Mouse (Mus musculus) embryonic facial prominence, embryonic 14.5 days (tissue): ENCODE data around the gene Nub1. TPM values are rescaled to one million over a fixed set of nuclear protein-coding genes. Genes with fewer than 3 reads are reported as not detected.
A peak's percentile ranks its signal among the peaks of the same experiment; 100 is the strongest.
"Not testable (repeated sequence)": the region's sequence is repeated elsewhere in the genome, so short reads cannot be mapped to it uniquely, and the experiment has no call there.

ENCODE experiments used
- ATAC-seq: fragments of 200-750 bp; cut with Nextera tagmentation; 2 replicates; pipeline ENCODE4 v1.8.0; 2017; ENCODE audit warnings: low read depth, moderate number of reproducible peaks, moderate TSS enrichment
- DNase-seq: peaks from one replicate; pipeline ENCODE4 v3.0.0-alpha.2; 2015; ENCODE audit warnings: low spot score
- H3K27ac ChIP-seq: fragments of 300-500 bp; sonication (generic); replicated peaks from 2 replicates; pipeline ENCODE4 v1.5.1; 2014; ENCODE audit warnings: low read depth, mild to moderate bottlenecking, low read length, moderate library complexity
- H3K27me3 ChIP-seq: fragments of 300-500 bp; sonication (generic); replicated peaks from 2 replicates; pipeline ENCODE4 v1.6.1; 2014; ENCODE audit warnings: low read length; ENCODE audit not compliant: control insufficient read depth, insufficient read depth
- H3K36me3 ChIP-seq: fragments of 300-500 bp; sonication (generic); 2 replicates; pipeline ENCODE4 v1.6.1; 2014; ENCODE audit warnings: low read length, mixed read lengths; ENCODE audit not compliant: control insufficient read depth, insufficient read depth
- H3K4me1 ChIP-seq: fragments of 300-500 bp; sonication (generic); 2 replicates; pipeline ENCODE4 v1.6.1; 2014; ENCODE audit warnings: antibody characterized with exemption, low read length; ENCODE audit not compliant: control insufficient read depth, insufficient read depth
- H3K4me2 ChIP-seq: fragments of 300-500 bp; sonication (generic); 2 replicates; pipeline ENCODE4 v1.6.1; 2014; ENCODE audit warnings: low read depth, mild to moderate bottlenecking, low read length, moderate library complexity, mixed read lengths
- H3K4me3 ChIP-seq: fragments of 300-500 bp; sonication (generic); 2 replicates; pipeline ENCODE4 v1.5.1; 2014; ENCODE audit warnings: low read depth, mild to moderate bottlenecking, low read length
- H3K9ac ChIP-seq: fragments of 300-500 bp; sonication (generic); 2 replicates; pipeline ENCODE4 v1.6.1; 2014; ENCODE audit warnings: low read depth, mild to moderate bottlenecking, low read length, moderate library complexity, mixed read lengths
- H3K9me3 ChIP-seq: fragments of 300-500 bp; sonication (generic); 2 replicates; pipeline ENCODE4 v1.6.1; 2016; ENCODE audit warnings: low read length; ENCODE audit not compliant: control insufficient read depth
- WGBS: fragments of 180-500 bp; shearing (Covaris S2); extraction: QIAGEN DNeasy Blood & Tissue Kit; methylation state at CpG from one replicate; pipeline ENCODE4 v1.1.7; 2014; 5-methylcytosine and 5-hydroxymethylcytosine counted together
- polyA plus RNA-seq: library from polyadenylated mRNA; unstranded; fragments of >200 nt; fragmentation: Nextera tagmentation; extraction: Ambion mirVana; gene quantifications from 2 replicates; pipeline ENCODE4 v1.2.1, GENCODE M21; 2014

Nub1 gene
- polyA plus RNA-seq, 1 experiment from 2014 or later: 34.8 TPM

DNA sequence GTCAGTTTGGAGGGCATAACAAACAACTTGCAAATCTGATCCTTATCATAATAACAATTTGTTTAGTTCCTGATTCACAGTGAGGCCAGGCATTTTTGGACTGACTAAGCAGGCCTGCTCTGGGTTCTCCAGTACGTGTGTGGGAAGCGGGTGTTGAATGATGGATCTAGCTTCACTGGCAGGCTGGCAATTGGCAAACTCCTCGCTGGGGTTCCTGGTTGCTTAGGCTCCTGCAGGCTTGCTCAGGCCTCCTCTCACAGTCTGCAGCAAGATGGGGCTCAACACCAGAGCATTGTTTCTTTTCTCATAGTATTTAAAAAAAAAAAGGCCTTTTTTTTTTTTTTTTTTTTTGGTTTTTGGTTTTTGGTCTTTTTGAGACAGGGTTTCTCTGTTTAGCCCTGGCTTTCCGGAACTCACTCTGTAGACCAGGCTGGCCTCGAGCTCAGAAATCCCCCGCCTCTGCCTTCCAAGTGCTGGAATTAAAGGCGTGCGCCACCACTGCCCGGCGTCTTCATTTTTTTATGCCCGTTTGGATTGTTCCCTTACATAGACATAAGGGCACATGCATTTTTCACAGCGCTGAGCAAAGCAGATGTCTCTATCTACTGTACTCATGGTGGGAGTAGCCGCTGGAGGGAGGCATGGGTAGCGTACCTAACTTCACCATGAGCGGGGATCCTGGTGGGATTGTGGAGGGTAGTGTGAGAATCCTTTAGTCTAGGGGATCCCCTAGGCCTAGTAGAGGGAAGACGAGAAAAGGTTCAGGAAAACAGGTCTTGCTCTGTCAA is 560 bp upstream of the Nub1 start:
- DNase-seq: peak; percentile 45
- H3K4me2 ChIP-seq: peak overlapping the region; percentile 62
- H3K9ac ChIP-seq: peak overlapping the region; percentile 62
- peak; percentile 13; the same call in 1 of the 2 replicates for ATAC-seq
- H3K4me3 ChIP-seq: peak overlapping the region; percentile 98
- no peaks in the 10 kb centered on the region for H3K27me3 ChIP-seq
- H3K4me1 ChIP-seq: no peaks in the 10 kb centered on the region
- H3K36me3 ChIP-seq: peaks cover 6% of the 10 kb centered on the region
- WGBS: 22% methylated on average over 16 of the region's 16 CpGs
- H3K27ac ChIP-seq: peak overlapping the region; percentile 91
- no peaks in the 10 kb centered on the region for H3K9me3 ChIP-seq

DNA sequence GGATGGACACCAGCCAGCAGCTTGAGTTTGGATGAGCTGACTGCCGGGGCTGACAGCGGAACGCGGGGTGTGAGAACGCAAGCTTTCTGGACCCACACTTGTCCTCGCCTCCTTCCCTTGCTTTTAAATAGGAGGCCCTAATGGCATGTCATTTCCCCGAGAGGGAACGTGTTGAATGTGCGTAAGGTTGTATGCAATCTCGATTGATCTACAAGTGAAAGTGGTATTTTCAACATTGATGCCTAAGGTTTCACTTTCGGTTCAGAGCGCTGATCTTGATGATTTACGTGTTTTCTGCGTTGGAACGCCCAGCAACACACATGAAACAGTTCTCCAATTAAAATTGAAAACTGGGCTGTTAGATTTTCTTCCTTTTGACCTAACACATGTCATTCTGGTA is 844 bp downstream of the Nub1 start:
- WGBS: under 1% methylated on average over 15 of the region's 15 CpGs
- no peaks in the 10 kb centered on the region for H3K4me1 ChIP-seq
- no peaks in the 10 kb centered on the region for H3K9me3 ChIP-seq
- H3K4me2 ChIP-seq: peak overlapping the region; percentile 55
- peak; percentile 51 for DNase-seq
- H3K36me3 ChIP-seq: peaks cover 19% of the 10 kb centered on the region
- peak overlapping the region; percentile 91 for H3K9ac ChIP-seq
- peak overlapping the region; percentile 94 for H3K27ac ChIP-seq
- no peaks in the 10 kb centered on the region for H3K27me3 ChIP-seq
- H3K4me3 ChIP-seq: peak overlapping the region; percentile 98
- ATAC-seq: no peak

DNA sequence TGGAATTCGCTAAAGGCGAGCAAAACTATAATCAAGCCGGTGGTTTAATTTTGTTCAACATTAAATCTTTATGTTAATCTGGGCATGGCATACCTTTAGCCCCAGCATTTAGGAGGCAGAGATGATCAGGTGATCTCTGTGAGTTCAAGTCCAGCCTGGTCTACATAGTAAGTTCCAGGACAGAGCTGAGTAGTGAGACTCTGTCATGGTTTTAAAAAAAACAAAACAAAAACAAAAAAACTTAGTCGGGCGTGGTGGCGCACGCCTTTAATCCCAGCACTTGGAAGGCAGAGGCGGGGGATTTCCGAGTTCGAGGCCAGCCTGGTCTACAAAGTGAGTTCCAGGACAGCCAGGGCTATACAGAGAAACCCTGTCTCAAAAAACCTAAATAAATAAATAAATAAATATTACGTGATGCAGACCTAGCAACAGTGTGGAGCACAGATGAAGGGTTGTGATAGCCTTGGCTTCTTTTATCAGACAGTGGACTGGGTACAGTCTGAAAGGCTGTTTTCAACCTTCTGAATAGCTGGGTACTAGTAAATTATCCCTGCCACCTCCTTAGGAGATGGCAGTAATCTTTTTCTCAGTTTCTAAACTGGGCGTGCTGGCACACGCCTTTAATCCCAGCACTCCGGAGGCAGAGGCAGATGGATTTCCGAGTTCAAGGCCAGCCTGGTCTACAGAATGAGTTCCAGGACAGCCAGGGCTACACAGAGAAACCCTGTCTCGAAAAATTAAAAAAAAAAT is 1.5 kb downstream of the Nub1 start:
- H3K27me3 ChIP-seq, DNase-seq, H3K27ac ChIP-seq, H3K9me3 ChIP-seq, H3K4me1 ChIP-seq, ATAC-seq: not testable (repeated sequence)
- Histone ChIP-seq H3K4me3 (peak overlapping the region; percentile 98), H3K36me3 (peaks cover 26% of the 10 kb centered on the region), H3K4me2 (peak overlapping the region; percentile 55), H3K9ac (peak overlapping the region; percentile 91)
- 78% methylated on average over 16 of the region's 16 CpGs for WGBS

DNA sequence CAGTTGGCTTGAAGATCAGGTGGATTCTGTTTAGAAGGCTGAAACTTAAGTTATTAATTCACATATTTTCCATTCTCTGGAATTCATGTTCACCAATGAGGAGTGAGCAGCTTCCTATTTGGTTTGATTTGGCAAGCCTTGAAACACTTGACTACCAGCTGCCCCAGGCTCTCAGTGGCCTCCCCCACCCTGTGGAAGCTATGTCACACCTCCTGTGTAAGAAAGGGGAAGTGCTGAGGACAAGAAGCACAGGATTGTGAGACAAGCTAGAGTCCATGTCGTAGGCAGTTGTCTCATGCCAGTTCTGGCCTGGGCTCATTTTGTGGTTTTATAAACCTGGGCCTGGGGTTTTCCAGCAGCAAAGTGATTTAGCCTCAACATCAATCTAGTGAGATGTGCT is 2.4 kb downstream of the Nub1 start:
- H3K36me3 ChIP-seq: peaks cover 33% of the 10 kb centered on the region

DNA sequence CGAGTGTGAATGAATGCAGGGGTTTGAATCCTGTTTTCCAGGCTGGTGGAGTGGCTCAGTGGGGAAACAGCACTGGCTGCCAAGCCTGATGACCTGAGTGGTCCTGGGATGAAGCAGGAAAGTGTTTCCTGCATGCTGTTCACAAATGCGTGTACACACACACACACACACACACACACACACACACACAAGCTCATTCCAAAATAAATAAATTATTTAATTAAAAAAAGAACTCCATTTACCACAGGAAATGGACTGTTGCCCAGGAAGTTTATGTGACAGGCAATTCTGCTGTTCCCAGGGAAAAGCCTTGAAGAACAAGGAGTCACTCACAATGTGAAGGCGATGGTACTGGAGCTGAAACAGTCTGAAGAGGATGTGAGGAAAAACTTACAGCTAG is 11.4 kb downstream of the Nub1 start:
- peaks cover 94% of the 10 kb centered on the region for H3K36me3 ChIP-seq
- H3K4me2 ChIP-seq: no peak overlapping the region
- H3K4me1 ChIP-seq: no peaks in the 10 kb centered on the region
- ATAC-seq (no peak), DNase-seq (no peak)
- H3K9ac ChIP-seq: no peak overlapping the region
- 68% methylated on average over 3 of the region's 3 CpGs for WGBS
- no peaks in the 10 kb centered on the region for H3K27me3 ChIP-seq
- no peaks in the 10 kb centered on the region for H3K9me3 ChIP-seq
- H3K4me3 ChIP-seq: no peak overlapping the region
- H3K27ac ChIP-seq: no peak overlapping the region

More for the DNA sequence above, 2.4 kb downstream of the Nub1 start:
- 77% methylated on average over 1 of the region's 1 CpGs for WGBS
- Histone ChIP-seq H3K27me3 (no peaks in the 10 kb centered on the region), H3K4me1 (no peaks in the 10 kb centered on the region), H3K4me3 (no peak overlapping the region), H3K9ac (no peak overlapping the region), H3K4me2 (no peak overlapping the region), H3K27ac (no peak overlapping the region), H3K9me3 (no peaks in the 10 kb centered on the region)
- ATAC-seq: no peak
- DNase-seq: peak; percentile 11

DNA sequence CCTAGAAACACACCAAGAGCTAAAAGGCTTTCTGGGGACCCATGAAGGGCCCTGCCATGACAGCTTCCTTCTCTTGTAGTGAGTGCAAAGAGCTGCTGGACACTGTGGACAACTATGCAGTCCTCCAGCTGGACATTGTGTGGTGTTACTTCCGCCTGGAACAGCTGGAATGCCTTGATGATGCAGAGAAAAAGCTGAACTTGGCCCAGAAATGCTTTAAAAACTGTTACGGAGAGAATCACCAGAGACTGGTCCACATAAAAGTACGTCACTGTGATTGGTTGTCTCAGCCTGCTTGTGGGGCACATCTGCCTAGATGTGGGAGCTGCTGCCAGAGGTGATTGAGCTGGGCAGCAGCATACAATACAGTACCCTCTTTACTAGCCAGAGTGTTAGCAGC is 15.9 kb downstream of the Nub1 start:
- H3K27me3 ChIP-seq: no peaks in the 10 kb centered on the region
- no peak overlapping the region for H3K27ac ChIP-seq
- peaks cover 96% of the 10 kb centered on the region for H3K36me3 ChIP-seq
- DNase-seq: no peak
- no peaks in the 10 kb centered on the region for H3K4me1 ChIP-seq
- H3K4me2 ChIP-seq: no peak overlapping the region
- ATAC-seq: no peak
- no peak overlapping the region for H3K9ac ChIP-seq
- H3K4me3 ChIP-seq: no peak overlapping the region
- no peaks in the 10 kb centered on the region for H3K9me3 ChIP-seq
- WGBS: 92% methylated on average over 3 of the region's 3 CpGs

DNA sequence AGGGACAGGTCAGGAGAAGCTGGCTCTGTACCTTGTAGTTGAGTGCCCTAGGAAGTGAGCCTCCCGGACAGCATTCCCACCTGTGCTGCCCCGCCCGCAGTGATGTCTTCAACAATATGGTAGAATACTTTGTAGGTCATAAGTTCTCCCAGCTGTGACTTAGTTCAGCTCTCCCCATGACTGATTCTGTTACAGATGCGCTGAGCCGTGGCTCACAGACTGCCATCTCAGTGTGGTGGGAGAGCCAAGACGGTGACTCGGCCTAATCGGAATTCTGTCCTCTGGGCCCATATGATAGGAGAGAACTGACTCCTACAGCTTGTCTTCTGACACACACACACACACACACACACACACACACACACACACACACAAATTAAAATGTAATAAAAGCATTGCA is 19.3 kb downstream of the Nub1 start:
- Histone ChIP-seq H3K4me3 (no peak overlapping the region), H3K27ac (no peak overlapping the region), H3K36me3 (peaks cover 99% of the 10 kb centered on the region), H3K27me3 (no peaks in the 10 kb centered on the region), H3K4me2 (no peak overlapping the region), H3K9me3 (no peaks in the 10 kb centered on the region), H3K4me1 (no peaks in the 10 kb centered on the region), H3K9ac (no peak overlapping the region)
- no peak for DNase-seq
- WGBS: 89% methylated on average over 8 of the region's 8 CpGs
- no peak for ATAC-seq

DNA sequence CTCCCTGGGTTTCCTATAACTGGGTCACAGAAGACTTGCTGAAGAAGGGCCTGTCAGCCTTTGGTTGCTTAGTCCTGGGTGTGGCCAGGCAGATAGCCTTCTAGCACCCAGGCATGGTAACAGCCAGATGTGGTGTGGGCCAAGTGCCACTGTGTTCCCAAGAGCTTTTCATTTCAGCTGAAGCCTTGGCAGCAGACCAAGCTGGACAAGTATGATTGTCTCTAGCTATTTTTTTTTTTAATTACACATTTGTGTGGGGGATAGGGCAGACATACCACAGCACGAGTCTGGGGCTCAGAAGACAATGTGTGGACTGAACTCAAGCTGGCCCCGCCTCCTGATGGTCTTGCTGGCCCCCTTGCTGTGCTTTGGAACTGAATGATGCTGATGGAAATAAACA is 24.6 kb downstream of the Nub1 start:
- Histone ChIP-seq H3K4me1 (no peaks in the 10 kb centered on the region), H3K4me2 (no peak overlapping the region), H3K27me3 (no peaks in the 10 kb centered on the region), H3K27ac (no peak overlapping the region), H3K9me3 (peaks cover 9% of the 10 kb centered on the region; the same call in 1 of the 2 replicates), H3K4me3 (no peak overlapping the region), H3K9ac (no peak overlapping the region), H3K36me3 (peaks cover 99% of the 10 kb centered on the region)
- ATAC-seq (no peak), DNase-seq (no peak)
- WGBS: 57% methylated on average over 2 of the region's 2 CpGs
